Mouse (Mus musculus) right cerebral cortex, postnatal 25 days (tissue): ENCODE data around the gene Arhgef39.
A peak's percentile ranks its signal among the peaks of the same experiment; 100 is the strongest.

ENCODE experiments used
- DNase-seq: peaks from one replicate; pipeline ENCODE4 v3.0.0; 2022

Arhgef39 gene

GRCm38 (mm10) chr4:43477857-43478533 lies 21.5 kb downstream of the Arhgef39 start:
- DNase-seq = peak; percentile 83

- DNase-seq = no peak
Observed at GRCm38 (mm10) chr4:43476604-43477003, 22.9 kb downstream of the Arhgef39 start.

- no peak for DNase-seq
Observed at GRCm38 (mm10) chr4:43473636-43474035, 25.9 kb downstream of the Arhgef39 start.

- DNase-seq = no peak
Observed at GRCm38 (mm10) chr4:43470301-43470700, 29.2 kb downstream of the Arhgef39 start.

GRCm38 (mm10) chr4:43466872-43467271 lies 32.6 kb downstream of the Arhgef39 start:
- DNase-seq = no peak

GRCm38 (mm10) chr4:43465935-43466334 lies 33.6 kb downstream of the Arhgef39 start:
- DNase-seq = no peak

- no peak for DNase-seq
Observed at GRCm38 (mm10) chr4:43463102-43463501, 36.4 kb downstream of the Arhgef39 start.

- DNase-seq = no peak
Observed at GRCm38 (mm10) chr4:43457124-43457523, 42.4 kb downstream of the Arhgef39 start.

- DNase-seq = no peak
Observed at GRCm38 (mm10) chr4:43456470-43456869, 43.0 kb downstream of the Arhgef39 start.

- DNase-seq = no peak
Observed at GRCm38 (mm10) chr4:43454041-43454836, 45.3 kb downstream of the Arhgef39 start, which contains the start of gene Cd72. Gene Cd72, minus strand, starts transcription at chr4:43454628.

- DNase-seq = no peak
Observed at GRCm38 (mm10) chr4:43453413-43453812, 46.1 kb downstream of the Arhgef39 start.

GRCm38 (mm10) chr4:43452315-43452714 lies 47.2 kb downstream of the Arhgef39 start:
- no peak for DNase-seq

- no peak for DNase-seq
Observed at GRCm38 (mm10) chr4:43448554-43448953, 50.9 kb downstream of the Arhgef39 start.

GRCm38 (mm10) chr4:43447251-43447650 lies 52.2 kb downstream of the Arhgef39 start:
- no peak for DNase-seq
